Mouse (Mus musculus): ENCODE results near the gene Clmn.
A peak's percentile ranks its signal among the peaks of the same experiment; 100 is the strongest.
"Not testable (repeated sequence)": the region's sequence is repeated elsewhere in the genome, so short reads cannot be mapped to it uniquely, and the experiment has no call there.

The Clmn gene

GRCm38 (mm10) chr12:104758066-104758465 lies 106.8 kb downstream of the Clmn start:
- no peak for DNase-seq (ENCODE audit: low spot score in 2 of 2)

- DNase-seq (ENCODE audit: low spot score in 2 of 2), result no peak
Observed at GRCm38 (mm10) chr12:104753686-104754085, 111.2 kb downstream of the Clmn start.

- peak; percentile 96 for DNase-seq (ENCODE audit: low spot score in 2 of 2)
Observed at GRCm38 (mm10) chr12:104751814-104752765, 112.8 kb downstream of the Clmn start, which contains the start of gene Dicer1. Dicer1 (minus strand) TSS chr12:104751952.

- peak in 1 of 2 experiments; percentile 30 for DNase-seq (ENCODE audit: low spot score in 2 of 2)
Observed at GRCm38 (mm10) chr12:104751331-104751813, 113.5 kb downstream of the Clmn start.

GRCm38 (mm10) chr12:104748946-104749345 lies 115.9 kb downstream of the Clmn start:
- no peak for DNase-seq (ENCODE audit: low spot score in 2 of 2)

- no peak for DNase-seq (ENCODE audit: low spot score in 2 of 2)
Observed at GRCm38 (mm10) chr12:104747252-104747651, 117.6 kb downstream of the Clmn start.

GRCm38 (mm10) chr12:104746601-104747000 lies 118.3 kb downstream of the Clmn start:
- no peak for DNase-seq (ENCODE audit: low spot score in 2 of 2)

- DNase-seq (ENCODE audit: low spot score in 2 of 2), result no peak
Observed at GRCm38 (mm10) chr12:104743687-104744086, 121.2 kb downstream of the Clmn start.

GRCm38 (mm10) chr12:104742247-104742646 lies 122.6 kb downstream of the Clmn start:
- DNase-seq (ENCODE audit: low spot score in 2 of 2), result peak; percentile 15 to 21

- DNase-seq (ENCODE audit: low spot score in 2 of 2), result no peak
Observed at GRCm38 (mm10) chr12:104740841-104741787, 123.8 kb downstream of the Clmn start.

GRCm38 (mm10) chr12:104738931-104739330 lies 125.9 kb downstream of the Clmn start:
- no peak for DNase-seq (ENCODE audit: low spot score in 2 of 2)

GRCm38 (mm10) chr12:104738446-104738845 lies 126.4 kb downstream of the Clmn start:
- no peak for DNase-seq (ENCODE audit: low spot score in 2 of 2)

- no peak for DNase-seq (ENCODE audit: low spot score in 2 of 2)
Observed at GRCm38 (mm10) chr12:104737666-104738065, 127.2 kb downstream of the Clmn start.

- DNase-seq (ENCODE audit: low spot score in 2 of 2), result no peak
Observed at GRCm38 (mm10) chr12:104735993-104736395, 128.9 kb downstream of the Clmn start.

GRCm38 (mm10) chr12:104733165-104733564 lies 131.7 kb downstream of the Clmn start:
- DNase-seq (ENCODE audit: low spot score in 2 of 2), result no peak

- no peak for DNase-seq (ENCODE audit: low spot score in 2 of 2)
Observed at GRCm38 (mm10) chr12:104731782-104732181, 133.1 kb downstream of the Clmn start.

GRCm38 (mm10) chr12:104726436-104726835 lies 138.4 kb downstream of the Clmn start:
- DNase-seq (ENCODE audit: low spot score in 2 of 2), result not testable (repeated sequence)

- DNase-seq (ENCODE audit: low spot score in 2 of 2), result no peak
Observed at GRCm38 (mm10) chr12:104722056-104722455, 142.8 kb downstream of the Clmn start.

- DNase-seq (ENCODE audit: low spot score in 2 of 2), result no peak
Observed at GRCm38 (mm10) chr12:104721011-104721410, 143.9 kb downstream of the Clmn start.

GRCm38 (mm10) chr12:104718956-104719355 lies 145.9 kb downstream of the Clmn start:
- DNase-seq (ENCODE audit: low spot score in 2 of 2), result no peak

- no peak for DNase-seq (ENCODE audit: low spot score in 2 of 2)
Observed at GRCm38 (mm10) chr12:104716409-104716808, 148.5 kb downstream of the Clmn start.

GRCm38 (mm10) chr12:104715453-104715852 lies 149.4 kb downstream of the Clmn start:
- DNase-seq (ENCODE audit: low spot score in 2 of 2), result no peak

Data from heart, adult 9 months (tissue).